Mouse (Mus musculus): ENCODE results near the gene Per3. TPM values are rescaled to one million over a fixed set of nuclear protein-coding genes. Genes with fewer than 3 reads are reported as not detected.

The Per3 gene
- polyA plus RNA-seq, 1 experiment from 2014 or later, result 5.9 TPM

GRCm38 (mm10) chr4:150990148-150990547, 54.3 kb downstream of the Per3 start:
- 52% methylated on average over 6 of the region's 6 CpGs for WGBS (ENCODE audit: insufficient replicate concordance)

GRCm38 (mm10) chr4:150980153-150980552, 64.3 kb downstream of the Per3 start:
- Histone ChIP-seq H3K27ac (ENCODE audit: low read depth) (no peak overlapping the region), H3K9ac (replicated peaks) (no peak overlapping the region), H3K36me3 (replicated peaks; ENCODE audit: insufficient read depth, low read length) (no peaks in the 10 kb centered on the region), H3K27me3 (ENCODE audit: insufficient read depth, low read length) (no peaks in the 10 kb centered on the region), H3K4me3 (ENCODE audit: low read depth, low read length) (no peak overlapping the region), H3K9me3 (ENCODE audit: low read length) (no peaks in the 10 kb centered on the region), H3K4me2 (ENCODE audit: low read depth, low read length) (no peak overlapping the region), H3K4me1 (ENCODE audit: insufficient read depth) (no peaks in the 10 kb centered on the region)
- ATAC-seq, result no peak
- WGBS (ENCODE audit: insufficient replicate concordance), result 73% methylated on average over 5 of the region's 5 CpGs
- TF ChIP-seq EP300 (IDR thresholded peaks at IDR 0.05; ENCODE audit: low read depth) (no peak), CTCF (IDR thresholded peaks at IDR 0.05; ENCODE audit: low read depth) (no peak)
- no peak for DNase-seq

More at GRCm38 (mm10) chr4:150990148-150990547, 54.3 kb downstream of the Per3 start:
- TF ChIP-seq EP300 (IDR thresholded peaks at IDR 0.05; ENCODE audit: low read depth) (no peak), CTCF (IDR thresholded peaks at IDR 0.05; ENCODE audit: low read depth) (peak; percentile 58)
- no peaks in the 10 kb centered on the region for H3K9me3 ChIP-seq (ENCODE audit: low read length)
- no peak for ATAC-seq
- no peak overlapping the region for H3K4me3 ChIP-seq (ENCODE audit: low read depth, low read length)
- no peak overlapping the region for H3K9ac ChIP-seq (replicated peaks)
- no peaks in the 10 kb centered on the region for H3K27me3 ChIP-seq (ENCODE audit: insufficient read depth, low read length)
- H3K4me2 ChIP-seq (ENCODE audit: low read depth, low read length), result no peak overlapping the region
- H3K27ac ChIP-seq (ENCODE audit: low read depth), result no peak overlapping the region
- H3K4me1 ChIP-seq (ENCODE audit: insufficient read depth), result no peaks in the 10 kb centered on the region
- peak; percentile 40 for DNase-seq
- no peaks in the 10 kb centered on the region for H3K36me3 ChIP-seq (replicated peaks; ENCODE audit: insufficient read depth, low read length)

- ATAC-seq, result no peak
- Histone ChIP-seq H3K36me3 (replicated peaks; ENCODE audit: insufficient read depth, low read length) (no peaks in the 10 kb centered on the region), H3K4me2 (ENCODE audit: low read depth, low read length) (no peak overlapping the region), H3K9me3 (ENCODE audit: low read length) (no peaks in the 10 kb centered on the region), H3K27ac (ENCODE audit: low read depth) (no peak overlapping the region), H3K4me3 (ENCODE audit: low read depth, low read length) (no peak overlapping the region), H3K27me3 (ENCODE audit: insufficient read depth, low read length) (no peaks in the 10 kb centered on the region), H3K4me1 (ENCODE audit: insufficient read depth) (no peaks in the 10 kb centered on the region), H3K9ac (replicated peaks) (no peak overlapping the region)
- DNase-seq, result no peak
- 81% methylated on average over 9 of the region's 9 CpGs for WGBS (ENCODE audit: insufficient replicate concordance)
- TF ChIP-seq EP300 (IDR thresholded peaks at IDR 0.05; ENCODE audit: low read depth) (no peak), CTCF (IDR thresholded peaks at IDR 0.05; ENCODE audit: low read depth) (no peak)
Observed at GRCm38 (mm10) chr4:150979455-150979854, 65.0 kb downstream of the Per3 start.

- ATAC-seq (no peak), DNase-seq (no peak)
- TF ChIP-seq EP300 (IDR thresholded peaks at IDR 0.05; ENCODE audit: low read depth) (no peak), CTCF (IDR thresholded peaks at IDR 0.05; ENCODE audit: low read depth) (no peak)
- H3K36me3 ChIP-seq (replicated peaks; ENCODE audit: insufficient read depth, low read length), result no peaks in the 10 kb centered on the region
- H3K27ac ChIP-seq (ENCODE audit: low read depth), result no peak overlapping the region
- H3K4me2 ChIP-seq (ENCODE audit: low read depth, low read length), result no peak overlapping the region
- WGBS (ENCODE audit: insufficient replicate concordance), result 85% methylated on average over 21 of the region's 21 CpGs
- H3K4me1 ChIP-seq (ENCODE audit: insufficient read depth), result no peaks in the 10 kb centered on the region
- no peaks in the 10 kb centered on the region for H3K9me3 ChIP-seq (ENCODE audit: low read length)
- no peak overlapping the region for H3K9ac ChIP-seq (replicated peaks)
- H3K27me3 ChIP-seq (ENCODE audit: insufficient read depth, low read length), result no peaks in the 10 kb centered on the region
- no peak overlapping the region for H3K4me3 ChIP-seq (ENCODE audit: low read depth, low read length)
Observed at GRCm38 (mm10) chr4:150978156-150978910, 66.1 kb downstream of the Per3 start.

- H3K27me3 ChIP-seq (ENCODE audit: insufficient read depth, low read length), result no peaks in the 10 kb centered on the region
- H3K36me3 ChIP-seq (replicated peaks; ENCODE audit: insufficient read depth, low read length), result no peaks in the 10 kb centered on the region
- no peaks in the 10 kb centered on the region for H3K4me1 ChIP-seq (ENCODE audit: insufficient read depth)
- H3K4me2 ChIP-seq (ENCODE audit: low read depth, low read length), result no peak overlapping the region
- no peaks in the 10 kb centered on the region for H3K9me3 ChIP-seq (ENCODE audit: low read length)
- no peak overlapping the region for H3K4me3 ChIP-seq (ENCODE audit: low read depth, low read length)
- 22% methylated on average over 1 of the region's 1 CpGs for WGBS (ENCODE audit: insufficient replicate concordance)
- no peak for ATAC-seq
- no peak for DNase-seq
- H3K27ac ChIP-seq (ENCODE audit: low read depth), result no peak overlapping the region
- TF ChIP-seq CTCF (IDR thresholded peaks at IDR 0.05; ENCODE audit: low read depth) (no peak), EP300 (IDR thresholded peaks at IDR 0.05; ENCODE audit: low read depth) (no peak)
- H3K9ac ChIP-seq (replicated peaks), result no peak overlapping the region
Observed at GRCm38 (mm10) chr4:150975145-150975544, 69.3 kb downstream of the Per3 start.

GRCm38 (mm10) chr4:150973264-150973663, 71.2 kb downstream of the Per3 start:
- Histone ChIP-seq H3K4me3 (ENCODE audit: low read depth, low read length) (no peak overlapping the region), H3K4me2 (ENCODE audit: low read depth, low read length) (no peak overlapping the region), H3K27ac (ENCODE audit: low read depth) (no peak overlapping the region), H3K4me1 (ENCODE audit: insufficient read depth) (no peaks in the 10 kb centered on the region), H3K27me3 (ENCODE audit: insufficient read depth, low read length) (no peaks in the 10 kb centered on the region), H3K9ac (replicated peaks) (no peak overlapping the region), H3K36me3 (replicated peaks; ENCODE audit: insufficient read depth, low read length) (no peaks in the 10 kb centered on the region), H3K9me3 (ENCODE audit: low read length) (no peaks in the 10 kb centered on the region)
- TF ChIP-seq EP300 (IDR thresholded peaks at IDR 0.05; ENCODE audit: low read depth) (no peak), CTCF (IDR thresholded peaks at IDR 0.05; ENCODE audit: low read depth) (no peak)
- no peak for DNase-seq
- no peak for ATAC-seq
- WGBS (ENCODE audit: insufficient replicate concordance), result 73% methylated on average over 8 of the region's 8 CpGs

Measured in liver, postnatal 0 days (tissue).